Mouse (Mus musculus): ENCODE results near the gene Tmem39b.
A peak's percentile ranks its signal among the peaks of the same experiment; 100 is the strongest.

Tmem39b gene

GRCm38 (mm10) chr4:129683901-129684493 lies 12.6 kb downstream of the Tmem39b start:
- no peak for DNase-seq

GRCm38 (mm10) chr4:129681837-129682236 lies 14.8 kb downstream of the Tmem39b start:
- DNase-seq = no peak

- no peak for DNase-seq
Observed at GRCm38 (mm10) chr4:129672878-129673449, 23.7 kb downstream of the Tmem39b start.

GRCm38 (mm10) chr4:129672083-129672877 lies 24.4 kb downstream of the Tmem39b start, which contains the start of gene Kpna6:
Gene Kpna6 (minus strand): TSS chr4:129672767.
- DNase-seq = peak; percentile 95

- DNase-seq = peak; percentile 76
Observed at GRCm38 (mm10) chr4:129671491-129672082, 25.1 kb downstream of the Tmem39b start.

- DNase-seq = no peak
Observed at GRCm38 (mm10) chr4:129662255-129662813, 34.3 kb downstream of the Tmem39b start.

GRCm38 (mm10) chr4:129661584-129661983 lies 35.1 kb downstream of the Tmem39b start:
- DNase-seq = no peak

GRCm38 (mm10) chr4:129654770-129655169 lies 41.9 kb downstream of the Tmem39b start:
- DNase-seq = no peak

- DNase-seq = no peak
Observed at GRCm38 (mm10) chr4:129650359-129650758, 46.3 kb downstream of the Tmem39b start.

GRCm38 (mm10) chr4:129648656-129649055 lies 48.0 kb downstream of the Tmem39b start:
- no peak for DNase-seq

GRCm38 (mm10) chr4:129645204-129645603 lies 51.4 kb downstream of the Tmem39b start:
- no peak for DNase-seq

GRCm38 (mm10) chr4:129641756-129642155 lies 54.9 kb downstream of the Tmem39b start:
- DNase-seq = peak; percentile 60

- peak; percentile 99 for DNase-seq
Observed at GRCm38 (mm10) chr4:129640638-129641467, 55.8 kb downstream of the Tmem39b start, which contains the start of gene Txlna. Gene Txlna (minus strand): TSS chr4:129641065.

GRCm38 (mm10) chr4:129640101-129640637 lies 56.5 kb downstream of the Tmem39b start:
- DNase-seq = peak; percentile 73

- DNase-seq = no peak
Observed at GRCm38 (mm10) chr4:129639221-129639620, 57.4 kb downstream of the Tmem39b start.

- DNase-seq = no peak
Observed at GRCm38 (mm10) chr4:129633852-129634251, 62.8 kb downstream of the Tmem39b start.

GRCm38 (mm10) chr4:129631867-129632266 lies 64.8 kb downstream of the Tmem39b start:
- DNase-seq = no peak

GRCm38 (mm10) chr4:129630944-129631343 lies 65.7 kb downstream of the Tmem39b start:
- DNase-seq = peak; percentile 70

All from lung, postnatal 10 days (tissue).